Mouse (Mus musculus) heart, embryonic 15.5 days (tissue): ENCODE measurements around the gene Pafah1b2. TPM values are rescaled to one million over a fixed set of nuclear protein-coding genes. Genes with fewer than 3 reads are reported as not detected.

Experiments
- ATAC-seq: fragments of 200-750 bp; cut with Nextera tagmentation; replicated peaks from 2 replicates; pipeline ENCODE4 v1.8.0; 2017; ENCODE audit warnings: low read depth, moderate TSS enrichment; ENCODE audit not compliant: insufficient number of reproducible peaks, insufficient read depth, low FRiP score
- H3K27ac ChIP-seq: fragments of 300-500 bp; sonication (generic); 2 replicates; pipeline ENCODE4 v1.5.1; 2015; ENCODE audit warnings: mild to moderate bottlenecking, inconsistent platforms
- H3K27me3 ChIP-seq: fragments of 300-500 bp; sonication (generic); 2 replicates; pipeline ENCODE4 v1.6.1; 2015; ENCODE audit warnings: inconsistent platforms
- H3K36me3 ChIP-seq: fragments of 300-500 bp; sonication (generic); 2 replicates; pipeline ENCODE4 v1.6.1; 2015; ENCODE audit warnings: mild to moderate bottlenecking, inconsistent platforms
- H3K4me1 ChIP-seq: fragments of 300-500 bp; sonication (generic); replicated peaks from 2 replicates; pipeline ENCODE4 v1.6.1; 2015; ENCODE audit warnings: inconsistent platforms
- H3K4me2 ChIP-seq: fragments of 300-500 bp; sonication (generic); 2 replicates; pipeline ENCODE4 v1.6.1; 2015; ENCODE audit warnings: inconsistent platforms, mild to moderate bottlenecking, moderate library complexity
- H3K4me3 ChIP-seq: fragments of 300-500 bp; sonication (generic); 2 replicates; pipeline ENCODE4 v1.5.1; 2015; ENCODE audit warnings: mild to moderate bottlenecking, inconsistent platforms
- H3K9ac ChIP-seq: fragments of 300-500 bp; sonication (generic); 2 replicates; pipeline ENCODE4 v1.6.1; 2015; ENCODE audit warnings: mild to moderate bottlenecking, inconsistent platforms
- H3K9me3 ChIP-seq: fragments of 300-500 bp; sonication (generic); replicated peaks from 2 replicates; pipeline ENCODE4 v1.6.1; 2016; ENCODE audit warnings: inconsistent platforms
- WGBS: fragments of 180-500 bp; shearing (Covaris S2); methylation state at CpG from one replicate; pipeline ENCODE4 v1.1.7; 2015; ENCODE audit warnings: mixed read lengths; 5-methylcytosine and 5-hydroxymethylcytosine counted together
- polyA plus RNA-seq: library from polyadenylated mRNA; unstranded; fragments of >200 nt; fragmentation: Nextera tagmentation; extraction: Ambion mirVana; gene quantifications from 2 replicates; pipeline ENCODE4 v1.2.1, GENCODE M21; 2015

Gene Pafah1b2
- polyA plus RNA-seq, 1 experiment from 2014 or later = 105 TPM

DNA sequence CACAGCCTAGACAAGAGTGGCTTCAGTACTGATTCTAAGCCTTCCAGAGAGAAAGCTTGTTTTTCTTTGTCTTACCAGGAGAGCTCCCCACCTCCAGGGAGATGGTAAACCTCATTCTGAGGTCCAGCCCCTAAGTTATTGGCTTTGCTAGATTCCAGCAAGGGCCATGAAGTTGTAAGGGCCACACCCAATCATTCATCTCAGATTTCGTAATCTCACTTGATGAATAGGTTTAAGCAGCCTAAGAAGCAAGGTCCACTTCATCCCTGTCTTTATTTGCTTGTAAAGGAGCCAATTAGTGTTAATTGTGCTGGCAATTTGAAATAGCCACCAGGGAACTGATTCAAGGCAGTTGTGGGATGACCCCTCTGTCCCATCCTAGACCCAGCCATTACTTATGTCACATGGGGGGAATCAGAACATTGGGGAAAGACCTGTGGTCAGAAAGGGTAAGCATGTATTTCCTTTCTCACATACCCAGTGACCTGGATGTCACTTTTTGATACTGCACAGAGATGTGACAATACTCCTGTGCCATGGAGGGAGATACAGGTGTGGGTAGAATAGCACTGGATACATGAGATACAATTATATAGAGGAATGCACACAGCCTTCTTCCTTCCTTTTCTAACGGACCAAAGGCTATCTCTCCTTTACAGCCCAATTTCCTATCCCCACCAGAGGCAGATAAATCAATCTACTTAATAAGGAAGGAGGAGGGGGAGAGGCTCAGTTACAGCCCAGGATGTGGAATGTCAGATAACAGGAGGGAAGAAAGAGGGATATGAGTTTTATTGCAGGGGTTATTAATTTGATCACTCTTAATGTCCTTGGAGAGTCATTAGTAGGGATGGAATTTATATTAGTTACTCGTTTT lies 1.2 kb downstream of the Pafah1b2 start:
- no peaks in the 10 kb centered on the region for H3K36me3 ChIP-seq

DNA sequence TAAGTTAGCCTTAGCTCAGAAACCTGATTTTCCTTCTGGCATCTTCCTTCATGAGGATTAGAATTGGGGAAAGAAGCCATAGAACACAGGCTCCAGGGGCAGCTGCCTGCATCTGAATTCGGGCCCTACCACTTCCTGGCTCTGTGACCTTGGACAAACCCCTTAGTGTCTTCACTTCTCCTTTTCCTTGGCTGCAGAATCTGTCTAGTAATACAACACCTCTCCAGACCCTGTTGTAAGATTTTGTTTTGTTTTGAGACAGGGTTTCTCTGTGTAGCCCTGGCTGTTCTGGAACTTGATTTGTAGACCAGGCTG lies 2.9 kb downstream of the Pafah1b2 start:
- ATAC-seq = no peak
- H3K36me3 ChIP-seq = no peaks in the 10 kb centered on the region
- no peak overlapping the region for H3K4me2 ChIP-seq
- no peak overlapping the region for H3K4me3 ChIP-seq
- no peaks in the 10 kb centered on the region for H3K9me3 ChIP-seq
- H3K9ac ChIP-seq = no peak overlapping the region
- H3K27ac ChIP-seq = no peak overlapping the region
- WGBS = 47% methylated on average over 1 of the region's 1 CpGs
- peaks cover 22% of the 10 kb centered on the region for H3K4me1 ChIP-seq
- no peaks in the 10 kb centered on the region for H3K27me3 ChIP-seq

More for the DNA sequence above, 1.2 kb downstream of the Pafah1b2 start:
- ATAC-seq = no peak
- H3K4me2 ChIP-seq = peak overlapping the region; percentile 85
- H3K9ac ChIP-seq = peak overlapping the region; percentile 99; the same call in 1 of the 2 replicates
- WGBS = 47% methylated on average over 3 of the region's 3 CpGs
- no peaks in the 10 kb centered on the region for H3K27me3 ChIP-seq
- peak overlapping the region; percentile 82 for H3K4me3 ChIP-seq
- H3K27ac ChIP-seq = peak overlapping the region; percentile 93
- peaks cover 39% of the 10 kb centered on the region for H3K4me1 ChIP-seq
- H3K9me3 ChIP-seq = no peaks in the 10 kb centered on the region

- Histone ChIP-seq H3K4me2 (no peak overlapping the region), H3K9ac (no peak overlapping the region), H3K4me1 (peaks cover 17% of the 10 kb centered on the region), H3K9me3 (no peaks in the 10 kb centered on the region), H3K4me3 (no peak overlapping the region), H3K27ac (no peak overlapping the region), H3K36me3 (no peaks in the 10 kb centered on the region), H3K27me3 (no peaks in the 10 kb centered on the region)
- whole genome bisulfite sequencing = 65% methylated on average over 7 of the region's 7 CpGs
- no peak for ATAC-seq
Observed at GRCm38 (mm10) chr9:46008931-46009668, 3.4 kb downstream of the Pafah1b2 start.

DNA sequence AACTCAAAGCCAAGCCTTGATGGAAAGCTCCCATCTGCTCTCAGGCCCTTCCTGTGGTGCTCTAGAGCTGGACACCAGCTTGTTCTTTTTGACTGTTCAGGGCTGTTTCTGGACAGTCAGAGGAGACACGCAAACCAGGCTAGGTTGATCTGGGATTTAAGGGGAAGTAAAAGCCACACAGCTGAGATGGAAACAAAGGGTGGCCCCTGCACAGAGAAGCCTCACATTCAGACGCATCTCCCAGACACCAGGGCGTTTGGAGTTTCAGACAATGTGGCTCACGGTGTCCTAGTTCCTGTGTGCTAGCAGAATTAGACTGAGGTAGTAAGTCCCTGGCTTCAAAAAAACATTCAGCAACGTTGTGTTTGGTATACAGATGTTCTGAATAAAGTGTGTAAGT lies 6.3 kb downstream of the Pafah1b2 start:
- Histone ChIP-seq H3K4me1 (peaks cover 3% of the 10 kb centered on the region), H3K27me3 (no peaks in the 10 kb centered on the region), H3K9ac (no peak overlapping the region), H3K9me3 (no peaks in the 10 kb centered on the region), H3K4me2 (no peak overlapping the region), H3K27ac (no peak overlapping the region), H3K4me3 (no peak overlapping the region), H3K36me3 (no peaks in the 10 kb centered on the region)
- WGBS = 57% methylated on average over 5 of the region's 5 CpGs
- ATAC-seq = no peak

DNA sequence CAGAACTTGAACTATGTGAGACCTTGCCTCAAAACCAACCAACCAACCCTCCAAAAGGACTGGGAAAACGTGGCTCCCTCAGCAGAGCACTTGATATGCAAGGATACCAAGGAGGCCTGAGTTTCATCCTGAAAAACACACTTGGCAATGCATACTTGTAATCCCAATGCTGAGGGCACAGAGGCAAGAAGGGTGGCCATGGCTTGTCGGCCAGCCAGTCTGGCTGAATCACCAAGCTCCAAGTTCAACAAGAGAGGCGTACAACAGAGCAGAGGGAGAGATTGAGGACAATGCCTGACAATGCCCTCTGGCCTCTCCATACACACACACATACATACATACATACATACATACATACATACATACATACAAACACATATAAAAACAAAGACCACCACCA lies 8.0 kb downstream of the Pafah1b2 start:
- H3K9ac ChIP-seq = no peak overlapping the region
- H3K4me2 ChIP-seq = no peak overlapping the region
- no peaks in the 10 kb centered on the region for H3K36me3 ChIP-seq
- H3K27ac ChIP-seq = no peak overlapping the region
- peaks cover 3% of the 10 kb centered on the region for H3K4me1 ChIP-seq
- H3K9me3 ChIP-seq = no peaks in the 10 kb centered on the region
- ATAC-seq = no peak
- 56% methylated on average over 3 of the region's 3 CpGs for WGBS
- H3K27me3 ChIP-seq = no peaks in the 10 kb centered on the region
- H3K4me3 ChIP-seq = no peak overlapping the region

GRCm38 (mm10) chr9:46003729-46004128 lies 8.8 kb downstream of the Pafah1b2 start:
- H3K4me2 ChIP-seq = no peak overlapping the region
- ATAC-seq = no peak
- no peaks in the 10 kb centered on the region for H3K27me3 ChIP-seq
- H3K9ac ChIP-seq = no peak overlapping the region
- no peak overlapping the region for H3K27ac ChIP-seq
- no peaks in the 10 kb centered on the region for H3K9me3 ChIP-seq
- no peaks in the 10 kb centered on the region for H3K36me3 ChIP-seq
- 6% methylated on average over 7 of the region's 7 CpGs for WGBS
- H3K4me1 ChIP-seq = peaks cover 3% of the 10 kb centered on the region
- H3K4me3 ChIP-seq = no peak overlapping the region

- no peak overlapping the region for H3K4me2 ChIP-seq
- H3K9ac ChIP-seq = no peak overlapping the region
- H3K9me3 ChIP-seq = no peaks in the 10 kb centered on the region
- no peaks in the 10 kb centered on the region for H3K36me3 ChIP-seq
- H3K27ac ChIP-seq = no peak overlapping the region
- no peak for ATAC-seq
- H3K4me1 ChIP-seq = peaks cover 3% of the 10 kb centered on the region
- WGBS = 69% methylated on average over 4 of the region's 4 CpGs
- no peaks in the 10 kb centered on the region for H3K27me3 ChIP-seq
- H3K4me3 ChIP-seq = no peak overlapping the region
Observed at GRCm38 (mm10) chr9:45999009-45999408, 13.5 kb downstream of the Pafah1b2 start.

DNA sequence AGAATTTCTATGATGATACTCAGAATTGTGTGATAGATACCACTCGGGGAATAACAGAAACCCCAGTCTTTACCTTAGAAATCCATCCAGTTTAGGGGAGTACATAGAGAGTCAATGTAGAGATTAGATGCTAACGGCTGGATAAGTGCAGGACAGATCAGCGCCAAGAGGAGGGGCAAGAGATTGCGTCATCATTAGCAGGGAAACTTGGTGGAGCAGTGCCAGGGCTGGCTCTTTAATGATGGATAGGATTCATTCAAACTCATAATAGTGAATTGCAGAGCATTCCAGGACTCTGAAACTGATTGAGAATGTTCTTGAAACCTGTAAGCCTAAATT lies 27.3 kb downstream of the Pafah1b2 start:
- Histone ChIP-seq H3K27ac (peak overlapping the region; percentile 94), H3K4me1 (peaks cover 27% of the 10 kb centered on the region), H3K4me3 (peak overlapping the region; percentile 95), H3K27me3 (no peaks in the 10 kb centered on the region), H3K4me2 (peak overlapping the region; percentile 68), H3K9me3 (no peaks in the 10 kb centered on the region), H3K36me3 (0 out of 2 replicates have a peak, but pooled peaks cover 4% of the 10 kb centered on the region), H3K9ac (peak overlapping the region; percentile 95)
- 3% methylated on average over 4 of the region's 4 CpGs for WGBS
- peak; percentile 44; the same call in 1 of the 2 replicates for ATAC-seq

GRCm38 (mm10) chr9:45984409-45985228 lies 27.9 kb downstream of the Pafah1b2 start:
- peak overlapping the region; percentile 95 for H3K4me3 ChIP-seq
- no peaks in the 10 kb centered on the region for H3K9me3 ChIP-seq
- H3K27ac ChIP-seq = peak overlapping the region; percentile 94
- peak overlapping the region; percentile 68 for H3K4me2 ChIP-seq
- WGBS = 0% methylated on average over 70 of the region's 76 CpGs
- peak; percentile 89 for ATAC-seq
- peaks cover 31% of the 10 kb centered on the region for H3K4me1 ChIP-seq
- no peaks in the 10 kb centered on the region for H3K27me3 ChIP-seq
- H3K9ac ChIP-seq = peak overlapping the region; percentile 95
- H3K36me3 ChIP-seq = 0 out of 2 replicates have a peak, but pooled peaks cover 4% of the 10 kb centered on the region

DNA sequence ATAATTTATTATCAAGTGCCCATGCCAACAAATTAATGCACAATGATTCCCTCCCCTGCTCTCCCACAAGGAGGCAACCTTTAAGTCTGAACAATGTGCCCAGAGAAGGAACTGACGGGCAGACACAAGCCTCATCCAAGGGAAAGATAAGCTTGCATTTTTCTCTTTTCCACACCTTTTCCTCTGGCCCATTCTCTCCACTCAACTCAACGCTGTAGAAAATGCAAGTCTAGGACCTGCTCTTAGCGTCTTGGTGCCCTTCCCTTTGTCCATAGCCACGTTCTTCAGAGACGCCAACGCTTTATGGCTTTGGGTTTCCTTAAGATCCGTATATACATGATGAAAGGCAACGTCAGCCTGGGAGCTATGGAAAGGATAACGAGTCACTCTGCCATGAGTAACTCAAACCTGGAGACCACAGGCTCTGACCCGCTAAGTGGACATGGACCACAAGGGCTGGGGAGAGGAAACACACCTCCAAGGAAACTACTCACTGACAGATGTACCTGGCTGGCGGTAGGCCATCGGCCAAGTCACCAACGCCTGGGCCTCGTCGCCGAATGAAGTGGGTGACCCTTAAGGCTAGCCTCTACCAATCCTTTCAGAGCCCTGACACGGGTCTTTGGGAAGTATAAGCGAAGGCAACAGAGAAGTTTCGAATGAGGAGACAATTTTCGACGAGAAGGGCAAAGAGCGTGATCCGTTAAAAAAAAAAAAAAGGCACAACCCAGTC lies 28.6 kb downstream of the Pafah1b2 start:
- no peak for ATAC-seq
- under 1% methylated on average over 23 of the region's 23 CpGs for WGBS
- H3K9me3 ChIP-seq = no peaks in the 10 kb centered on the region
- no peaks in the 10 kb centered on the region for H3K27me3 ChIP-seq
- peak overlapping the region; percentile 95 for H3K4me3 ChIP-seq
- H3K27ac ChIP-seq = peak overlapping the region; percentile 94
- H3K4me2 ChIP-seq = peak overlapping the region; percentile 68
- 0 out of 2 replicates have a peak, but pooled peaks cover 4% of the 10 kb centered on the region for H3K36me3 ChIP-seq
- H3K4me1 ChIP-seq = peaks cover 31% of the 10 kb centered on the region
- H3K9ac ChIP-seq = peak overlapping the region; percentile 95
